In the genomic region with DNA sequence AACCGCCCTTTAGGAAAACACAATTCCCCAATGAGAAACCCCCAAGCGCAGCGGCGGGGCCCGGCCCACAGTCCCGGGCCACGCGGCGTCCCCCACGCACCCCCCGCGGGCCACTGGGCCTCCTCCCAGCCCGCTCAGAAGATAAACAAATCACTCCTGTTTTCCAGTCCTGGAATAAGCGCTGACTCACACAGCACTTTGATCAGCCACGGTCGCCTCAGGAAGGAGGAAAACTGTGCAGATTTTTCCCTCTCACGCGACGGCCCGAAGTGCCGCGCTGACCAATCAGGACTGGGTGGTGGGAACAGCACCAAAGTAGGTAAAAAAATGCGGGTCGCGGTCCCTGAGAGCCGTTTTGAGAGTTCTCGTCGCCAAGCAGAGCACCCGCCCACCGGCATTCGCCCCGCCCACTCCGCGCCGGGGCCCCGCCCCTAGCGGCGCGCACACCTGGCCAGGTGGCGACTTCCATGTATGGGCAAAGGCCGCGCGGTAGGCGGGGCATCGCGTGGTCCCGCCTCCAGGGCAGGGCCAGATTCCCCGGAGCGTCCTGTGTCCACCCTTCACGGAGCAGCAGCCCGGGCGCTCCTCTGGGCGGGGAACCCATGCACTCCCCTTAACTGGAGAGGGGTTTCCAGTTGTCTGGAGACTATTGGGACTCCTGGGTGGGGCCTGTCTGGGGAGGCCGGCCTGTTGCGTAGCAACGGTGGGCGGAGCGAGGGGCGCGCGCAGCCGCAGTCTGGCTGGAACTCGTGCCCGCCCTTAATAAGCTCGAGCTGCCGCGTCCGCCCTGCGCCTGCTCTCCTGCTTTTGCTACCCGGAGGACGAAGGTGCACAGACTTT, we compare ENCODE assay signal across 7 mouse cellular contexts. TPM values are rescaled to one million over a fixed set of nuclear protein-coding genes. Genes with fewer than 3 reads are reported as not detected.
DNase-seq lines count a peak whose midpoint lies in the region; ATAC-seq and TF ChIP-seq lines count a peak whose summit lies in the region.

A gene (plus strand): TSS at position 561 of the 840 bp plus-strand sequence.

- H3K4me1 ChIP-seq in intestine, postnatal 0 days (replicated peaks; ENCODE audit: control insufficient read depth, insufficient read depth, low read length): peaks cover 10% of the 10 kb centered on the region; the same call in 1 of the 2 replicates
- H3K4me1 ChIP-seq in midbrain, embryonic 12.5 days: peaks cover 22% of the 10 kb centered on the region
- H3K4me1 ChIP-seq in small intestine, adult 2 months (ENCODE audit: control insufficient read depth, insufficient read depth, insufficient read length, low read length): peaks cover 5% of the 10 kb centered on the region; the same call in 1 of the 2 replicates

- H3K27ac ChIP-seq in intestine, postnatal 0 days (ENCODE audit: low read depth, low read length): peak within 1 kb of the TSS; percentile 99
- peak within 1 kb of the TSS; percentile 97 for H3K27ac ChIP-seq in midbrain, embryonic 12.5 days (replicated peaks)
- peak within 1 kb of the TSS; percentile 96 for H3K27ac ChIP-seq in small intestine, adult 2 months (ENCODE audit: insufficient read depth, low read depth, low read length)

- DNase-seq in adrenal gland, adult 8-10 months: peak; percentile 96
- peak; percentile 99 for DNase-seq in embryo, embryonic 9.5 days (ENCODE audit: extremely low spot score)
- no peak for DNase-seq in gonadal fat pad, adult 2 months (ENCODE audit: low read depth)
- DNase-seq in left cerebral cortex, postnatal 4 days: peak; percentile 96

- peak; percentile 95 for ATAC-seq in intestine, postnatal 0 days
- peak; percentile 98 for ATAC-seq in midbrain, embryonic 12.5 days (ENCODE audit: low FRiP score, low read depth)

- no peaks in the 10 kb centered on the region for H3K36me3 ChIP-seq in intestine, postnatal 0 days (ENCODE audit: control insufficient read depth, insufficient read depth)
- H3K36me3 ChIP-seq in midbrain, embryonic 12.5 days: no peaks in the 10 kb centered on the region
- H3K36me3 ChIP-seq in small intestine, adult 2 months (ENCODE audit: control insufficient read depth, insufficient read depth, low read length): no peaks in the 10 kb centered on the region

- H3K9ac ChIP-seq in intestine, postnatal 0 days (ENCODE audit: low read depth, low read length): peak within 1 kb of the TSS; percentile 93
- peak within 1 kb of the TSS; percentile 81 for H3K9ac ChIP-seq in midbrain, embryonic 12.5 days (replicated peaks)

- intact Hi-C loops in left cerebral cortex, postnatal 4 days (cut with DNase I): no loop called here

- WGBS in intestine, postnatal 0 days: 1% methylated on average over 67 of the region's 71 CpGs
- under 1% methylated on average over 71 of the region's 71 CpGs for WGBS in midbrain, embryonic 12.5 days
- under 1% methylated on average over 71 of the region's 71 CpGs for WGBS in small intestine, adult 2 months

- no peaks in the 10 kb centered on the region for H3K9me3 ChIP-seq in intestine, postnatal 0 days (ENCODE audit: control insufficient read depth)
- H3K9me3 ChIP-seq in midbrain, embryonic 12.5 days: no peaks in the 10 kb centered on the region

- H3K4me3 ChIP-seq in intestine, postnatal 0 days (ENCODE audit: low read depth, low read length): peak within 1 kb of the TSS; percentile 91
- peak within 1 kb of the TSS; percentile 71 for H3K4me3 ChIP-seq in midbrain, embryonic 12.5 days
- peak within 1 kb of the TSS; percentile 72 for H3K4me3 ChIP-seq in small intestine, adult 2 months (ENCODE audit: low read depth, low read length)

- TF ChIP-seq POLR2A in small intestine, adult 2 months (IDR thresholded peaks at IDR 0.05; ENCODE audit: low read depth, low read length): peak; percentile 96

- no peaks in the 10 kb centered on the region for H3K27me3 ChIP-seq in intestine, postnatal 0 days (replicated peaks; ENCODE audit: control insufficient read depth, insufficient read depth, low read length)
- no peaks in the 10 kb centered on the region for H3K27me3 ChIP-seq in midbrain, embryonic 12.5 days
- H3K27me3 ChIP-seq in small intestine, adult 2 months (ENCODE audit: control insufficient read depth, insufficient read depth, low read length): no peaks in the 10 kb centered on the region

- TF ChIP-seq CTCF in intestine, postnatal 0 days (IDR thresholded peaks at IDR 0.05; ENCODE audit: low read depth): no peak
- no peak for TF ChIP-seq CTCF in small intestine, adult 2 months (IDR thresholded peaks at IDR 0.05; ENCODE audit: extremely low read depth, insufficient read length, insufficient replicate concordance, low read depth, low read length)

- H3K4me2 ChIP-seq in intestine, postnatal 0 days (replicated peaks; ENCODE audit: low read depth): peak within 1 kb of the TSS; percentile 68
- H3K4me2 ChIP-seq in midbrain, embryonic 12.5 days (replicated peaks): peak within 1 kb of the TSS; percentile 71

RNA-seq across cellular contexts. Expression of the gene that starts here (rescaled TPM):
- total RNA-seq in adrenal gland, adult 8-10 months (2022): 100 to 1,000 TPM; 210 to 277 (median 238) TPM
- 64.9 and 89.9 TPM in 2 replicates for polyA plus RNA-seq in gonadal fat pad, adult 2 months (2012; rRNA removed)
- polyA plus RNA-seq in intestine, postnatal 0 days (2015; fragmentation: Nextera tagmentation; extraction: Ambion mirVana): 801 and 835 TPM in 2 replicates
- total RNA-seq in left cerebral cortex, postnatal 4 days (2021): 100 to 1,000 TPM; 275 to 292 TPM
- polyA plus RNA-seq in midbrain, embryonic 12.5 days (2016; fragmentation: Nextera tagmentation; extraction: Ambion mirVana): 359 and 373 TPM in 2 replicates
- polyA plus RNA-seq in small intestine, adult 2 months (2012; rRNA removed): 28.5 and 69.3 TPM in 2 replicates
